Mouse (Mus musculus): ENCODE measurements around the gene C1qtnf4.

- TF ChIP-seq EP300 (IDR thresholded peaks at IDR 0.05; ENCODE audit: insufficient read depth, low read depth, low read length), result 0 out of 2 replicates have a peak, but pooled peaks have one; percentile 26
- no peak for TF ChIP-seq CTCF (IDR thresholded peaks at IDR 0.05)
These were observed 11.6 kb upstream of the C1qtnf4 start for GRCm38 (mm10) chr2:90874025-90874424.

Data from heart, adult 2 months (tissue).